Mouse (Mus musculus) limb, embryonic 10.5 days (tissue): Measurements from ENCODE around the gene Commd6. TPM values are rescaled to one million over a fixed set of nuclear protein-coding genes. Genes with fewer than 3 reads are reported as not detected.

Experiments
- polyA plus RNA-seq: library from polyadenylated mRNA; unstranded; fragments of >200 nt; fragmentation: Nextera tagmentation; extraction: Ambion mirVana; gene quantifications from 2 replicates; pipeline ENCODE4 v1.2.1, GENCODE M21; 2016

The Commd6 gene
- polyA plus RNA-seq, 1 experiment from 2014 or later = 92.1 TPM

Other genes with a start within 250 kb of the Commd6 start
- gene Tbc1d4, start 31.5 kb downstream of the Commd6 start, polyA plus RNA-seq = 10.4 and 10.5 TPM in 2 replicates
- 187 and 236 TPM in 2 replicates for gene Uchl3, start 13.3 kb upstream of the Commd6 start, polyA plus RNA-seq
- gene Gm9922, start 89.1 kb upstream of the Commd6 start, polyA plus RNA-seq = 0.54 and 1.0 TPM in 2 replicates
- 4.1 and 4.8 TPM in 2 replicates for gene Lmo7, start 89.3 kb upstream of the Commd6 start, polyA plus RNA-seq